Mouse (Mus musculus): Measurements from ENCODE around the gene Rhbdf2. TPM values are rescaled to one million over a fixed set of nuclear protein-coding genes. Genes with fewer than 3 reads are reported as not detected.

Rhbdf2 gene
- polyA plus RNA-seq, 1 experiment from 2014 or later = 12.8 TPM

GRCm38 (mm10) chr11:116630171-116630965 lies 3.5 kb upstream of the Rhbdf2 start:
- H3K36me3 ChIP-seq (ENCODE audit: insufficient read depth, low read length) = no peaks in the 10 kb centered on the region
- 34% methylated on average over 12 of the region's 12 CpGs for WGBS
- H3K9me3 ChIP-seq (ENCODE audit: low read length) = no peaks in the 10 kb centered on the region
- no peak overlapping the region for H3K4me3 ChIP-seq (ENCODE audit: low read length)
- H3K4me1 ChIP-seq (ENCODE audit: insufficient read depth, low read length) = 0 out of 2 replicates have a peak, but pooled peaks cover 5% of the 10 kb centered on the region
- H3K27ac ChIP-seq (ENCODE audit: low read length) = no peak overlapping the region
- no peak overlapping the region for H3K4me2 ChIP-seq (replicated peaks; ENCODE audit: low read depth, low read length)
- H3K27me3 ChIP-seq (ENCODE audit: insufficient read depth, low read length) = no peaks in the 10 kb centered on the region
- H3K9ac ChIP-seq (replicated peaks; ENCODE audit: low read length) = no peak overlapping the region
- ATAC-seq (ENCODE audit: low FRiP score, low TSS enrichment) = 0 out of 2 replicates have a peak, but pooled peaks have one; percentile 14

GRCm38 (mm10) chr11:116629472-116629871 lies 2.7 kb upstream of the Rhbdf2 start:
- Histone ChIP-seq H3K27ac (ENCODE audit: low read length) (no peak overlapping the region), H3K4me1 (ENCODE audit: insufficient read depth, low read length) (peaks cover 6% of the 10 kb centered on the region), H3K27me3 (ENCODE audit: insufficient read depth, low read length) (no peaks in the 10 kb centered on the region), H3K9me3 (ENCODE audit: low read length) (no peaks in the 10 kb centered on the region), H3K36me3 (ENCODE audit: insufficient read depth, low read length) (no peaks in the 10 kb centered on the region), H3K4me3 (ENCODE audit: low read length) (no peak overlapping the region), H3K9ac (replicated peaks; ENCODE audit: low read length) (no peak overlapping the region), H3K4me2 (replicated peaks; ENCODE audit: low read depth, low read length) (no peak overlapping the region)
- no peak for ATAC-seq (ENCODE audit: low FRiP score, low TSS enrichment)
- WGBS = 87% methylated on average over 6 of the region's 6 CpGs

- Histone ChIP-seq H3K27ac (ENCODE audit: low read length) (no peak overlapping the region; the same call in 1 of the 2 replicates), H3K36me3 (ENCODE audit: insufficient read depth, low read length) (no peaks in the 10 kb centered on the region), H3K9me3 (ENCODE audit: low read length) (no peaks in the 10 kb centered on the region), H3K27me3 (ENCODE audit: insufficient read depth, low read length) (no peaks in the 10 kb centered on the region), H3K4me1 (ENCODE audit: insufficient read depth, low read length) (peaks cover 9% of the 10 kb centered on the region), H3K4me3 (ENCODE audit: low read length) (no peak overlapping the region), H3K9ac (replicated peaks; ENCODE audit: low read length) (0 out of 2 replicates have a peak overlapping the region, but pooled peaks have one; percentile 3), H3K4me2 (replicated peaks; ENCODE audit: low read depth, low read length) (no peak overlapping the region)
- ATAC-seq (ENCODE audit: low FRiP score, low TSS enrichment) = no peak
- WGBS = 57% methylated on average over 9 of the region's 9 CpGs
Observed at GRCm38 (mm10) chr11:116628712-116629111, 1.9 kb upstream of the Rhbdf2 start.

GRCm38 (mm10) chr11:116627072-116628020 lies 527 bp upstream of the Rhbdf2 start:
- no peak overlapping the region for H3K9ac ChIP-seq (replicated peaks; ENCODE audit: low read length)
- no peak overlapping the region for H3K27ac ChIP-seq (ENCODE audit: low read length)
- H3K9me3 ChIP-seq (ENCODE audit: low read length) = no peaks in the 10 kb centered on the region
- H3K4me2 ChIP-seq (replicated peaks; ENCODE audit: low read depth, low read length) = no peak overlapping the region
- peaks cover 22% of the 10 kb centered on the region for H3K4me1 ChIP-seq (ENCODE audit: insufficient read depth, low read length)
- no peaks in the 10 kb centered on the region for H3K36me3 ChIP-seq (ENCODE audit: insufficient read depth, low read length)
- ATAC-seq (ENCODE audit: low FRiP score, low TSS enrichment) = no peak
- no peaks in the 10 kb centered on the region for H3K27me3 ChIP-seq (ENCODE audit: insufficient read depth, low read length)
- WGBS = 37% methylated on average over 10 of the region's 10 CpGs
- no peak overlapping the region for H3K4me3 ChIP-seq (ENCODE audit: low read length)

GRCm38 (mm10) chr11:116625081-116626000 lies 1.5 kb downstream of the Rhbdf2 start:
- peaks cover 41% of the 10 kb centered on the region for H3K4me1 ChIP-seq (ENCODE audit: insufficient read depth, low read length)
- no peak overlapping the region for H3K4me3 ChIP-seq (ENCODE audit: low read length)
- 79% methylated on average over 17 of the region's 17 CpGs for WGBS
- no peak for ATAC-seq (ENCODE audit: low FRiP score, low TSS enrichment)
- no peaks in the 10 kb centered on the region for H3K27me3 ChIP-seq (ENCODE audit: insufficient read depth, low read length)
- no peaks in the 10 kb centered on the region for H3K36me3 ChIP-seq (ENCODE audit: insufficient read depth, low read length)
- no peak overlapping the region for H3K4me2 ChIP-seq (replicated peaks; ENCODE audit: low read depth, low read length)
- H3K9me3 ChIP-seq (ENCODE audit: low read length) = no peaks in the 10 kb centered on the region
- no peak overlapping the region for H3K27ac ChIP-seq (ENCODE audit: low read length)
- no peak overlapping the region for H3K9ac ChIP-seq (replicated peaks; ENCODE audit: low read length)

- Histone ChIP-seq H3K9me3 (ENCODE audit: low read length) (no peaks in the 10 kb centered on the region), H3K36me3 (ENCODE audit: insufficient read depth, low read length) (no peaks in the 10 kb centered on the region), H3K4me1 (ENCODE audit: insufficient read depth, low read length) (peaks cover 46% of the 10 kb centered on the region), H3K27ac (ENCODE audit: low read length) (no peak overlapping the region; the same call in 1 of the 2 replicates), H3K9ac (replicated peaks; ENCODE audit: low read length) (peak overlapping the region; percentile 77), H3K4me3 (ENCODE audit: low read length) (peak overlapping the region; percentile 74), H3K27me3 (ENCODE audit: insufficient read depth, low read length) (no peaks in the 10 kb centered on the region), H3K4me2 (replicated peaks; ENCODE audit: low read depth, low read length) (peak overlapping the region; percentile 82)
- WGBS = 13% methylated on average over 37 of the region's 42 CpGs
- ATAC-seq (ENCODE audit: low FRiP score, low TSS enrichment) = peak; percentile 60
Observed at GRCm38 (mm10) chr11:116624131-116624832, 2.5 kb downstream of the Rhbdf2 start.

GRCm38 (mm10) chr11:116623281-116624124 lies 3.3 kb downstream of the Rhbdf2 start:
- H3K9me3 ChIP-seq (ENCODE audit: low read length) = no peaks in the 10 kb centered on the region
- peak overlapping the region; percentile 77 for H3K9ac ChIP-seq (replicated peaks; ENCODE audit: low read length)
- H3K36me3 ChIP-seq (ENCODE audit: insufficient read depth, low read length) = no peaks in the 10 kb centered on the region
- H3K27me3 ChIP-seq (ENCODE audit: insufficient read depth, low read length) = no peaks in the 10 kb centered on the region
- 6% methylated on average over 40 of the region's 40 CpGs for WGBS
- peak overlapping the region; percentile 82 for H3K4me2 ChIP-seq (replicated peaks; ENCODE audit: low read depth, low read length)
- ATAC-seq (ENCODE audit: low FRiP score, low TSS enrichment) = no peak
- H3K4me1 ChIP-seq (ENCODE audit: insufficient read depth, low read length) = peaks cover 50% of the 10 kb centered on the region
- H3K27ac ChIP-seq (ENCODE audit: low read length) = no peak overlapping the region; the same call in 1 of the 2 replicates
- H3K4me3 ChIP-seq (ENCODE audit: low read length) = peak overlapping the region; percentile 74

GRCm38 (mm10) chr11:116621258-116621704 lies 5.5 kb downstream of the Rhbdf2 start:
- peaks cover 58% of the 10 kb centered on the region for H3K4me1 ChIP-seq (ENCODE audit: insufficient read depth, low read length)
- no peaks in the 10 kb centered on the region for H3K36me3 ChIP-seq (ENCODE audit: insufficient read depth, low read length)
- H3K9ac ChIP-seq (replicated peaks; ENCODE audit: low read length) = no peak overlapping the region
- peak; percentile 70 for ATAC-seq (ENCODE audit: low FRiP score, low TSS enrichment)
- H3K4me2 ChIP-seq (replicated peaks; ENCODE audit: low read depth, low read length) = no peak overlapping the region
- H3K27me3 ChIP-seq (ENCODE audit: insufficient read depth, low read length) = no peaks in the 10 kb centered on the region
- H3K27ac ChIP-seq (ENCODE audit: low read length) = peak overlapping the region; percentile 69
- H3K4me3 ChIP-seq (ENCODE audit: low read length) = no peak overlapping the region
- WGBS = 11% methylated on average over 6 of the region's 6 CpGs
- H3K9me3 ChIP-seq (ENCODE audit: low read length) = no peaks in the 10 kb centered on the region

Data from kidney, embryonic 16.5 days (tissue).